ENCODE assay signal across 31 mouse cellular contexts in genomic region chrX:167492265-167492664, GRCm38 (mm10).
"Had no signal": no experiment of that assay in that cellular context is flagged by ENCODE, and none has a peak within 500 bp of the region (broad histone marks: within the 10 kb centered on the region; RNA-seq: fewer than 3 reads in every experiment).

No protein-coding gene starts in this region.

- H3K27me3 ChIP-seq: liver, embryonic 13.5 days; liver, embryonic 15.5 days had no signal

- H3K9ac ChIP-seq: limb, embryonic 12.5 days; limb, embryonic 13.5 days; limb, embryonic 15.5 days; liver, embryonic 12.5 days; liver, embryonic 13.5 days; liver, embryonic 14.5 days; liver, embryonic 15.5 days; liver, postnatal 0 days; lung, embryonic 14.5 days; lung, embryonic 15.5 days; midbrain, embryonic 12.5 days; midbrain, embryonic 13.5 days; midbrain, embryonic 15.5 days had no signal

- H3K4me2 ChIP-seq: limb, embryonic 12.5 days; limb, embryonic 13.5 days; limb, embryonic 15.5 days; liver, embryonic 11.5 days; liver, embryonic 12.5 days; liver, embryonic 13.5 days; liver, embryonic 15.5 days; lung, embryonic 14.5 days; lung, embryonic 15.5 days; midbrain, embryonic 11.5 days; midbrain, embryonic 12.5 days; midbrain, embryonic 13.5 days; midbrain, embryonic 15.5 days had no signal

- DNase-seq: left cerebral cortex, postnatal 4 days; liver; liver, embryonic 13.5 days; liver, postnatal 0 days; lung, adult 18-20 months; lung, adult 2 months; lung, embryonic 14.5 days; lung, postnatal 10 days; lung, postnatal 14 days; lung, postnatal 36 days; lung, postnatal 4 days; midbrain, embryonic 14.5 days had no signal

- ATAC-seq: liver, embryonic 12.5 days; liver, postnatal 0 days; lung, postnatal 0 days; midbrain, embryonic 13.5 days; midbrain, embryonic 15.5 days; midbrain, embryonic 16.5 days had no signal

- H3K9me3 ChIP-seq: limb, embryonic 10.5 days; limb, embryonic 12.5 days; limb, embryonic 13.5 days; limb, embryonic 15.5 days; liver, embryonic 12.5 days; liver, embryonic 13.5 days; liver, embryonic 15.5 days; lung, embryonic 15.5 days; megakaryocyte, embryonic 14.5 days; midbrain, embryonic 10.5 days; midbrain, embryonic 12.5 days; midbrain, embryonic 13.5 days; midbrain, embryonic 15.5 days had no signal

- H3K27ac ChIP-seq: limb, embryonic 10.5 days; limb, embryonic 12.5 days; limb, embryonic 13.5 days; limb, embryonic 15.5 days; liver, embryonic 12.5 days; liver, embryonic 13.5 days; liver, embryonic 14.5 days; liver, embryonic 15.5 days; lung, embryonic 15.5 days; macrophage; midbrain, embryonic 10.5 days; midbrain, embryonic 12.5 days; midbrain, embryonic 13.5 days; midbrain, embryonic 15.5 days had no signal

- H3K36me3 ChIP-seq: limb, embryonic 10.5 days; limb, embryonic 12.5 days; limb, embryonic 13.5 days; limb, embryonic 15.5 days; liver, embryonic 12.5 days; liver, embryonic 13.5 days; liver, embryonic 15.5 days; lung, embryonic 15.5 days; midbrain, embryonic 10.5 days; midbrain, embryonic 12.5 days; midbrain, embryonic 13.5 days; midbrain, embryonic 15.5 days had no signal

- H3K4me1 ChIP-seq: limb, embryonic 10.5 days; limb, embryonic 12.5 days; limb, embryonic 13.5 days; limb, embryonic 15.5 days; liver, embryonic 12.5 days; liver, embryonic 13.5 days; liver, embryonic 15.5 days; lung, embryonic 15.5 days; megakaryocyte, embryonic 14.5 days; midbrain, embryonic 10.5 days; midbrain, embryonic 12.5 days; midbrain, embryonic 13.5 days; midbrain, embryonic 15.5 days had no signal

- H3K4me3 ChIP-seq: limb, embryonic 10.5 days; limb, embryonic 12.5 days; limb, embryonic 13.5 days; limb, embryonic 15.5 days; liver, embryonic 12.5 days; liver, embryonic 13.5 days; liver, embryonic 15.5 days; lung, embryonic 15.5 days; megakaryocyte, embryonic 14.5 days; midbrain, embryonic 10.5 days; midbrain, embryonic 12.5 days; midbrain, embryonic 13.5 days; midbrain, embryonic 15.5 days; myocyte had no signal
